Mouse (Mus musculus): Measurements from ENCODE around the gene Zfp639.

- TF ChIP-seq MAX (IDR thresholded peaks at IDR 0.05; ENCODE audit: low read depth) (no peak), POLR2A (IDR thresholded peaks at IDR 0.05; ENCODE audit: insufficient read length, low read depth) (no peak), E2F4 (IDR thresholded peaks at IDR 0.05; ENCODE audit: insufficient read depth) (no peak), USF1 (IDR thresholded peaks at IDR 0.05; ENCODE audit: low read depth) (no peak), CEBPB (IDR thresholded peaks at IDR 0.05; ENCODE audit: insufficient read depth, poor library complexity, severe bottlenecking) (no peak), TCF12 (IDR thresholded peaks at IDR 0.05; ENCODE audit: insufficient read depth, poor library complexity, severe bottlenecking) (no peak), REST (IDR thresholded peaks at IDR 0.05; ENCODE audit: insufficient read depth, insufficient read length) (no peak), SRF (IDR thresholded peaks at IDR 0.05; ENCODE audit: control insufficient read depth, insufficient read length, low read depth) (no peak), POLR2AphosphoS2 (IDR thresholded peaks at IDR 0.05; ENCODE audit: insufficient read length, low read depth) (no peak), MYOG (IDR thresholded peaks at IDR 0.05; ENCODE audit: control insufficient read depth in 1 of 3, insufficient read depth in 1 of 3, insufficient read length in 2 of 3, low read depth in 2 of 3) (no peak), MYOD1 (IDR thresholded peaks at IDR 0.05; ENCODE audit: control insufficient read depth in 1 of 3, insufficient read length in 2 of 3, low read depth in 2 of 3) (no peak), TCF3 (IDR thresholded peaks at IDR 0.05; ENCODE audit: insufficient read length, low read depth) (no peak)
These were observed 43.0 kb downstream of the Zfp639 start for GRCm38 (mm10) chr3:32553061-32553460.
